Mouse (Mus musculus): Measurements from ENCODE around the gene 4933427D14Rik. TPM values are rescaled to one million over a fixed set of nuclear protein-coding genes. Genes with fewer than 3 reads are reported as not detected.
A peak's percentile ranks its signal among the peaks of the same experiment; 100 is the strongest.

4933427D14Rik gene
- total RNA-seq, 1 experiment = 8.3 TPM

GRCm38 (mm10) chr11:72151120-72151519 lies 56.1 kb downstream of the 4933427D14Rik start:
- peaks cover 0 to 3% of the 10 kb centered on the region in 2 experiments; a peak in 1 of 4 replicates for H3K4me1 ChIP-seq (ENCODE audit: control insufficient read depth in 2 of 2, insufficient read depth in 2 of 2, low read length in 2 of 2, poor library complexity in 1 of 2)
- no peak overlapping the region for H3K27ac ChIP-seq (ENCODE audit: insufficient read depth, low read depth, low read length, poor library complexity, severe bottlenecking)
- no peak overlapping the region for H3K9ac ChIP-seq (ENCODE audit: insufficient read depth, low read depth, low read length, poor library complexity, severe bottlenecking)
- no peak for DNase-seq (ENCODE audit: low read depth, low spot score)
- no peak for TF ChIP-seq ZC3H11A (IDR thresholded peaks at IDR 0.05; ENCODE audit: borderline replicate concordance, low read depth, low read length)
- no peak for TF ChIP-seq HCFC1 (IDR thresholded peaks at IDR 0.05; ENCODE audit: borderline replicate concordance, insufficient read depth, low read length)
- TF ChIP-seq ZNF384 (IDR thresholded peaks at IDR 0.05; ENCODE audit: low read depth, low read length) = no peak
- TF ChIP-seq MAFK (IDR thresholded peaks at IDR 0.05; ENCODE audit: insufficient read depth, low read depth, low read length) = no peak
- no peak for TF ChIP-seq CHD2 (IDR thresholded peaks at IDR 0.05; ENCODE audit: low read depth, low read length)
- peaks cover 6% of the 10 kb centered on the region; the same call in 1 of the 2 replicates for H3K36me3 ChIP-seq (ENCODE audit: control insufficient read depth, insufficient read depth, low read length, poor library complexity, severe bottlenecking)
- H3K9me3 ChIP-seq (ENCODE audit: control insufficient read depth, insufficient read depth, low read depth, low read length) = no peaks in the 10 kb centered on the region
- H3K4me3 ChIP-seq (ENCODE audit: insufficient read depth in 1 of 2, low read depth in 1 of 2, low read length in 2 of 2, poor library complexity in 1 of 2, severe bottlenecking in 1 of 2) = no peak overlapping the region
- in situ Hi-C loops (cut with MboI; ENCODE audit: low sequenced_read_pairs in 2 of 2, unreplicated experiment in 2 of 2) = no loop called here

- H3K36me3 ChIP-seq (ENCODE audit: control insufficient read depth, insufficient read depth, low read length, poor library complexity, severe bottlenecking) = no peaks in the 10 kb centered on the region
- peaks cover 3 to 5% of the 10 kb centered on the region in 2 experiments; a peak in 1 of 4 replicates for H3K4me1 ChIP-seq (ENCODE audit: control insufficient read depth in 2 of 2, insufficient read depth in 2 of 2, low read length in 2 of 2, poor library complexity in 1 of 2)
- no peak overlapping the region for H3K4me3 ChIP-seq (ENCODE audit: insufficient read depth in 1 of 2, low read depth in 1 of 2, low read length in 2 of 2, poor library complexity in 1 of 2, severe bottlenecking in 1 of 2)
- in situ Hi-C loops (cut with MboI; ENCODE audit: low sequenced_read_pairs in 2 of 2, unreplicated experiment in 2 of 2) = no loop called here
- no peak overlapping the region for H3K9ac ChIP-seq (ENCODE audit: insufficient read depth, low read depth, low read length, poor library complexity, severe bottlenecking)
- H3K27ac ChIP-seq (ENCODE audit: insufficient read depth, low read depth, low read length, poor library complexity, severe bottlenecking) = no peak overlapping the region
- no peaks in the 10 kb centered on the region for H3K9me3 ChIP-seq (ENCODE audit: control insufficient read depth, insufficient read depth, low read depth, low read length)
- TF ChIP-seq ZC3H11A (IDR thresholded peaks at IDR 0.05; ENCODE audit: borderline replicate concordance, low read depth, low read length) (no peak), CHD2 (IDR thresholded peaks at IDR 0.05; ENCODE audit: low read depth, low read length) (no peak), HCFC1 (IDR thresholded peaks at IDR 0.05; ENCODE audit: borderline replicate concordance, insufficient read depth, low read length) (no peak), ZNF384 (IDR thresholded peaks at IDR 0.05; ENCODE audit: low read depth, low read length) (no peak), MAFK (IDR thresholded peaks at IDR 0.05; ENCODE audit: insufficient read depth, low read depth, low read length) (no peak)
- no peak for DNase-seq (ENCODE audit: low read depth, low spot score)
Measured at GRCm38 (mm10) chr11:72147910-72148309, 59.3 kb downstream of the 4933427D14Rik start.

- Histone ChIP-seq H3K4me1 (ENCODE audit: control insufficient read depth in 2 of 2, insufficient read depth in 2 of 2, low read length in 2 of 2, poor library complexity in 1 of 2) (peaks cover 3 to 4% of the 10 kb centered on the region in 2 experiments; a peak in 1 of 4 replicates), H3K27ac (ENCODE audit: insufficient read depth, low read depth, low read length, poor library complexity, severe bottlenecking) (no peak overlapping the region), H3K36me3 (ENCODE audit: control insufficient read depth, insufficient read depth, low read length, poor library complexity, severe bottlenecking) (no peaks in the 10 kb centered on the region), H3K4me3 (ENCODE audit: insufficient read depth in 1 of 2, low read depth in 1 of 2, low read length in 2 of 2, poor library complexity in 1 of 2, severe bottlenecking in 1 of 2) (no peak overlapping the region), H3K9me3 (ENCODE audit: control insufficient read depth, insufficient read depth, low read depth, low read length) (no peaks in the 10 kb centered on the region), H3K9ac (ENCODE audit: insufficient read depth, low read depth, low read length, poor library complexity, severe bottlenecking) (no peak overlapping the region)
- TF ChIP-seq ZC3H11A (IDR thresholded peaks at IDR 0.05; ENCODE audit: borderline replicate concordance, low read depth, low read length) (no peak), ZNF384 (IDR thresholded peaks at IDR 0.05; ENCODE audit: low read depth, low read length) (no peak), CHD2 (IDR thresholded peaks at IDR 0.05; ENCODE audit: low read depth, low read length) (no peak), HCFC1 (IDR thresholded peaks at IDR 0.05; ENCODE audit: borderline replicate concordance, insufficient read depth, low read length) (no peak), MAFK (IDR thresholded peaks at IDR 0.05; ENCODE audit: insufficient read depth, low read depth, low read length) (no peak)
- DNase-seq (ENCODE audit: low read depth, low spot score) = no peak
- in situ Hi-C loops (cut with MboI; ENCODE audit: low sequenced_read_pairs in 2 of 2, unreplicated experiment in 2 of 2) = no loop called here
Measured at GRCm38 (mm10) chr11:72145877-72146248, 61.4 kb downstream of the 4933427D14Rik start.

GRCm38 (mm10) chr11:72145182-72145876 lies 61.9 kb downstream of the 4933427D14Rik start:
- Histone ChIP-seq H3K9me3 (ENCODE audit: control insufficient read depth, insufficient read depth, low read depth, low read length) (no peaks in the 10 kb centered on the region), H3K4me3 (ENCODE audit: insufficient read depth in 1 of 2, low read depth in 1 of 2, low read length in 2 of 2, poor library complexity in 1 of 2, severe bottlenecking in 1 of 2) (no peak overlapping the region), H3K27ac (ENCODE audit: insufficient read depth, low read depth, low read length, poor library complexity, severe bottlenecking) (no peak overlapping the region), H3K9ac (ENCODE audit: insufficient read depth, low read depth, low read length, poor library complexity, severe bottlenecking) (no peak overlapping the region), H3K4me1 (ENCODE audit: control insufficient read depth in 2 of 2, insufficient read depth in 2 of 2, low read length in 2 of 2, poor library complexity in 1 of 2) (peaks cover 3 to 4% of the 10 kb centered on the region in 2 experiments; a peak in 1 of 4 replicates), H3K36me3 (ENCODE audit: control insufficient read depth, insufficient read depth, low read length, poor library complexity, severe bottlenecking) (no peaks in the 10 kb centered on the region)
- DNase-seq (ENCODE audit: low read depth, low spot score) = peak; percentile 79
- TF ChIP-seq CHD2 (IDR thresholded peaks at IDR 0.05; ENCODE audit: low read depth, low read length) = no peak
- TF ChIP-seq HCFC1 (IDR thresholded peaks at IDR 0.05; ENCODE audit: borderline replicate concordance, insufficient read depth, low read length) = no peak
- TF ChIP-seq ZNF384 (IDR thresholded peaks at IDR 0.05; ENCODE audit: low read depth, low read length) = no peak
- 0 out of 2 replicates have a peak, but pooled peaks have one; percentile 8 for TF ChIP-seq ZC3H11A (IDR thresholded peaks at IDR 0.05; ENCODE audit: borderline replicate concordance, low read depth, low read length)
- no peak for TF ChIP-seq MAFK (IDR thresholded peaks at IDR 0.05; ENCODE audit: insufficient read depth, low read depth, low read length)
- in situ Hi-C loops (cut with MboI; ENCODE audit: low sequenced_read_pairs in 2 of 2, unreplicated experiment in 2 of 2) = no loop called here

All from ES-E14 (cell line).